Mouse (Mus musculus): ENCODE measurements around the gene Cnp. TPM values are rescaled to one million over a fixed set of nuclear protein-coding genes. Genes with fewer than 3 reads are reported as not detected.
"Not testable (repeated sequence)": the region's sequence is repeated elsewhere in the genome, so short reads cannot be mapped to it uniquely, and the experiment has no call there.

Gene Cnp
- polyA plus RNA-seq, 1 experiment from 2014 or later: 57.8 TPM

- Histone ChIP-seq H3K27me3 (ENCODE audit: control insufficient read depth, insufficient read depth, low read depth, low read length) (no peaks in the 10 kb centered on the region; the same call in none of the 2 replicates), H3K27ac (ENCODE audit: low read length) (no peak overlapping the region), H3K9ac (ENCODE audit: low read depth, low read length) (no peak overlapping the region), H3K9me3 (replicated peaks; ENCODE audit: control insufficient read depth, low read length, poor library complexity, severe bottlenecking) (no peaks in the 10 kb centered on the region), H3K4me3 (ENCODE audit: low read depth, low read length) (no peak overlapping the region), H3K4me1 (ENCODE audit: control insufficient read depth, insufficient read depth, low read length) (peaks cover 7% of the 10 kb centered on the region; the same call in 1 of the 2 replicates), H3K36me3 (ENCODE audit: control insufficient read depth, insufficient read depth, low read length) (peaks cover 8% of the 10 kb centered on the region; the same call in 1 of the 2 replicates), H3K4me2 (ENCODE audit: low read length) (peak overlapping the region; percentile 81; the same call in 1 of the 2 replicates)
- ATAC-seq: no peak
- 65% methylated on average over 21 of the region's 21 CpGs for WGBS
Measured at GRCm38 (mm10) chr11:100576256-100576655, 1.6 kb downstream of the Cnp start.

GRCm38 (mm10) chr11:100577852-100578599 is 3.3 kb downstream of the Cnp start:
- H3K27me3 ChIP-seq (ENCODE audit: control insufficient read depth, insufficient read depth, low read depth, low read length): no peaks in the 10 kb centered on the region
- H3K4me1 ChIP-seq (ENCODE audit: control insufficient read depth, insufficient read depth, low read length): peaks cover 7% of the 10 kb centered on the region; the same call in 1 of the 2 replicates
- no peak overlapping the region for H3K4me3 ChIP-seq (ENCODE audit: low read depth, low read length)
- 83% methylated on average over 8 of the region's 8 CpGs for WGBS
- ATAC-seq: no peak
- no peak overlapping the region for H3K27ac ChIP-seq (ENCODE audit: low read length)
- no peak overlapping the region for H3K4me2 ChIP-seq (ENCODE audit: low read length)
- no peaks in the 10 kb centered on the region for H3K9me3 ChIP-seq (replicated peaks; ENCODE audit: control insufficient read depth, low read length, poor library complexity, severe bottlenecking)
- H3K36me3 ChIP-seq (ENCODE audit: control insufficient read depth, insufficient read depth, low read length): peaks cover 18% of the 10 kb centered on the region
- no peak overlapping the region for H3K9ac ChIP-seq (ENCODE audit: low read depth, low read length)

GRCm38 (mm10) chr11:100579116-100579799 is 4.6 kb downstream of the Cnp start:
- Histone ChIP-seq H3K27ac (ENCODE audit: low read length) (no peak overlapping the region), H3K9ac (ENCODE audit: low read depth, low read length) (no peak overlapping the region), H3K4me3 (ENCODE audit: low read depth, low read length) (no peak overlapping the region), H3K9me3 (replicated peaks; ENCODE audit: control insufficient read depth, low read length, poor library complexity, severe bottlenecking) (no peaks in the 10 kb centered on the region), H3K4me2 (ENCODE audit: low read length) (no peak overlapping the region), H3K4me1 (ENCODE audit: control insufficient read depth, insufficient read depth, low read length) (peaks cover 7% of the 10 kb centered on the region; the same call in 1 of the 2 replicates), H3K27me3 (ENCODE audit: control insufficient read depth, insufficient read depth, low read depth, low read length) (no peaks in the 10 kb centered on the region), H3K36me3 (ENCODE audit: control insufficient read depth, insufficient read depth, low read length) (peaks cover 29% of the 10 kb centered on the region)
- WGBS: 94% methylated on average over 9 of the region's 9 CpGs
- no peak for ATAC-seq

GRCm38 (mm10) chr11:100580275-100580674 is 5.6 kb downstream of the Cnp start:
- no peaks in the 10 kb centered on the region for H3K27me3 ChIP-seq (ENCODE audit: control insufficient read depth, insufficient read depth, low read depth, low read length)
- H3K9ac ChIP-seq (ENCODE audit: low read depth, low read length): no peak overlapping the region
- H3K27ac ChIP-seq (ENCODE audit: low read length): no peak overlapping the region
- no peak overlapping the region for H3K4me3 ChIP-seq (ENCODE audit: low read depth, low read length)
- H3K36me3 ChIP-seq (ENCODE audit: control insufficient read depth, insufficient read depth, low read length): peaks cover 37% of the 10 kb centered on the region
- no peaks in the 10 kb centered on the region for H3K9me3 ChIP-seq (replicated peaks; ENCODE audit: control insufficient read depth, low read length, poor library complexity, severe bottlenecking)
- no peak for ATAC-seq
- H3K4me2 ChIP-seq (ENCODE audit: low read length): no peak overlapping the region
- H3K4me1 ChIP-seq (ENCODE audit: control insufficient read depth, insufficient read depth, low read length): peaks cover 5% of the 10 kb centered on the region; the same call in 1 of the 2 replicates
- WGBS: 93% methylated on average over 13 of the region's 13 CpGs

GRCm38 (mm10) chr11:100581756-100582155 is 7.1 kb downstream of the Cnp start:
- WGBS: 59% methylated on average over 4 of the region's 4 CpGs
- no peak overlapping the region for H3K4me3 ChIP-seq (ENCODE audit: low read depth, low read length)
- H3K4me2 ChIP-seq (ENCODE audit: low read length): no peak overlapping the region
- H3K9ac ChIP-seq (ENCODE audit: low read depth, low read length): no peak overlapping the region
- no peaks in the 10 kb centered on the region for H3K27me3 ChIP-seq (ENCODE audit: control insufficient read depth, insufficient read depth, low read depth, low read length)
- no peaks in the 10 kb centered on the region for H3K9me3 ChIP-seq (replicated peaks; ENCODE audit: control insufficient read depth, low read length, poor library complexity, severe bottlenecking)
- no peak overlapping the region for H3K27ac ChIP-seq (ENCODE audit: low read length)
- peaks cover 43% of the 10 kb centered on the region for H3K36me3 ChIP-seq (ENCODE audit: control insufficient read depth, insufficient read depth, low read length)
- no peak for ATAC-seq
- no peaks in the 10 kb centered on the region for H3K4me1 ChIP-seq (ENCODE audit: control insufficient read depth, insufficient read depth, low read length)

- H3K4me2 ChIP-seq (ENCODE audit: low read length); ATAC-seq; H3K4me3 ChIP-seq (ENCODE audit: low read depth, low read length); H3K27me3 ChIP-seq (ENCODE audit: control insufficient read depth, insufficient read depth, low read depth, low read length); H3K9me3 ChIP-seq (replicated peaks; ENCODE audit: control insufficient read depth, low read length, poor library complexity, severe bottlenecking); H3K4me1 ChIP-seq (ENCODE audit: control insufficient read depth, insufficient read depth, low read length); H3K9ac ChIP-seq (ENCODE audit: low read depth, low read length); H3K27ac ChIP-seq (ENCODE audit: low read length): not testable (repeated sequence)
- WGBS: 100% methylated on average over 1 of the region's 1 CpGs
- peaks cover 46% of the 10 kb centered on the region for H3K36me3 ChIP-seq (ENCODE audit: control insufficient read depth, insufficient read depth, low read length)
Measured at GRCm38 (mm10) chr11:100582413-100582812, 7.7 kb downstream of the Cnp start.

- Histone ChIP-seq H3K9me3 (replicated peaks; ENCODE audit: control insufficient read depth, low read length, poor library complexity, severe bottlenecking) (no peaks in the 10 kb centered on the region), H3K4me1 (ENCODE audit: control insufficient read depth, insufficient read depth, low read length) (no peaks in the 10 kb centered on the region), H3K4me2 (ENCODE audit: low read length) (no peak overlapping the region), H3K4me3 (ENCODE audit: low read depth, low read length) (no peak overlapping the region), H3K36me3 (ENCODE audit: control insufficient read depth, insufficient read depth, low read length) (peaks cover 49% of the 10 kb centered on the region), H3K27ac (ENCODE audit: low read length) (no peak overlapping the region), H3K9ac (ENCODE audit: low read depth, low read length) (no peak overlapping the region), H3K27me3 (ENCODE audit: control insufficient read depth, insufficient read depth, low read depth, low read length) (no peaks in the 10 kb centered on the region)
- 96% methylated on average over 2 of the region's 2 CpGs for WGBS
- no peak for ATAC-seq
Measured at GRCm38 (mm10) chr11:100582836-100583235, 8.1 kb downstream of the Cnp start.

- H3K9ac ChIP-seq (ENCODE audit: low read depth, low read length): no peak overlapping the region
- WGBS: 91% methylated on average over 7 of the region's 7 CpGs
- H3K9me3 ChIP-seq (replicated peaks; ENCODE audit: control insufficient read depth, low read length, poor library complexity, severe bottlenecking): no peaks in the 10 kb centered on the region
- H3K27me3 ChIP-seq (ENCODE audit: control insufficient read depth, insufficient read depth, low read depth, low read length): no peaks in the 10 kb centered on the region
- no peak overlapping the region for H3K27ac ChIP-seq (ENCODE audit: low read length)
- H3K4me2 ChIP-seq (ENCODE audit: low read length): no peak overlapping the region
- ATAC-seq: no peak
- H3K4me1 ChIP-seq (ENCODE audit: control insufficient read depth, insufficient read depth, low read length): no peaks in the 10 kb centered on the region
- no peak overlapping the region for H3K4me3 ChIP-seq (ENCODE audit: low read depth, low read length)
- peaks cover 50% of the 10 kb centered on the region for H3K36me3 ChIP-seq (ENCODE audit: control insufficient read depth, insufficient read depth, low read length)
Measured at GRCm38 (mm10) chr11:100584561-100584961, 9.9 kb downstream of the Cnp start.

- Histone ChIP-seq H3K27ac (ENCODE audit: low read length) (no peak overlapping the region), H3K9me3 (replicated peaks; ENCODE audit: control insufficient read depth, low read length, poor library complexity, severe bottlenecking) (no peaks in the 10 kb centered on the region), H3K4me1 (ENCODE audit: control insufficient read depth, insufficient read depth, low read length) (no peaks in the 10 kb centered on the region), H3K4me3 (ENCODE audit: low read depth, low read length) (no peak overlapping the region), H3K27me3 (ENCODE audit: control insufficient read depth, insufficient read depth, low read depth, low read length) (no peaks in the 10 kb centered on the region), H3K4me2 (ENCODE audit: low read length) (no peak overlapping the region), H3K9ac (ENCODE audit: low read depth, low read length) (no peak overlapping the region), H3K36me3 (ENCODE audit: control insufficient read depth, insufficient read depth, low read length) (peaks cover 52% of the 10 kb centered on the region)
- 99% methylated on average over 3 of the region's 3 CpGs for WGBS
- ATAC-seq: no peak
Measured at GRCm38 (mm10) chr11:100585148-100585547, 10.4 kb downstream of the Cnp start.
